In genomic region chr2:166245219-166245618, GRCm38 (mm10) we compare ENCODE assay signal across 25 mouse cellular contexts.
DNase-seq lines count a peak whose midpoint lies in the region; ATAC-seq and TF ChIP-seq lines count a peak whose summit lies in the region.
"Had no signal": no experiment of that assay in that cellular context is flagged by ENCODE, and none has a peak within 500 bp of the region (broad histone marks: within the 10 kb centered on the region; RNA-seq: fewer than 3 reads in every experiment).

No protein-coding gene starts in this region.

- H3K36me3 ChIP-seq in forebrain, embryonic 10.5 days (replicated peaks), result no peaks in the 10 kb centered on the region
- H3K36me3 ChIP-seq in forebrain, embryonic 13.5 days (ENCODE audit: poor library complexity, severe bottlenecking), result no peaks in the 10 kb centered on the region
- H3K36me3 ChIP-seq in kidney, postnatal 0 days (ENCODE audit: insufficient read depth, low read length), result no peaks in the 10 kb centered on the region
- no peaks in the 10 kb centered on the region for H3K36me3 ChIP-seq in kidney, adult 2 months (ENCODE audit: control insufficient read depth, insufficient read depth, low read length)
- peaks cover 5% of the 10 kb centered on the region; the same call in 1 of the 2 replicates for H3K36me3 ChIP-seq in embryonic facial prominence, embryonic 10.5 days (replicated peaks)
- no peaks in the 10 kb centered on the region for H3K36me3 ChIP-seq in limb, embryonic 13.5 days
- H3K36me3 ChIP-seq: embryonic facial prominence, embryonic 15.5 days; heart, embryonic 13.5 days; hindbrain, embryonic 12.5 days; neural tube, embryonic 15.5 days had no signal

- no peak for TF ChIP-seq POLR2A in kidney, adult 2 months (IDR thresholded peaks at IDR 0.05; ENCODE audit: low read depth, low read length)

- WGBS in forebrain, embryonic 10.5 days, result 61% methylated on average over 8 of the region's 8 CpGs
- 71% methylated on average over 8 of the region's 8 CpGs for WGBS in forebrain, embryonic 13.5 days
- WGBS in kidney, postnatal 0 days, result 21% methylated on average over 8 of the region's 8 CpGs
- 54% methylated on average over 8 of the region's 8 CpGs for WGBS in kidney, adult 2 months
- WGBS in embryonic facial prominence, embryonic 10.5 days, result 51% methylated on average over 8 of the region's 8 CpGs
- 26% methylated on average over 8 of the region's 8 CpGs for WGBS in limb, embryonic 13.5 days

- DNase-seq in forebrain, embryonic 10.5 days (ENCODE audit: extremely low spot score, low spot score), result no peak
- peak; percentile 31 for DNase-seq in kidney, postnatal 0 days (ENCODE audit: low spot score)
- no peak for DNase-seq in kidney, adult 2 months
- no peak for DNase-seq in embryonic facial prominence, embryonic 10.5 days (ENCODE audit: low spot score)
- no peak for DNase-seq in right cerebral cortex, postnatal 36 days (ENCODE audit: low spot score in 2 of 2)
- DNase-seq in ovary, postnatal 36 days (ENCODE audit: low spot score), result no peak
- DNase-seq: adrenal gland, postnatal 10 days; cerebellum, adult 18-20 months; cerebellum, postnatal 36 days; embryo, embryonic 11 days; gastrocnemius, postnatal 14 days; heart, adult 18-20 months; heart, postnatal 14 days; kidney, adult 9 months; left cerebral cortex, postnatal 4 days; lung, embryonic 14.5 days; right cerebral cortex, postnatal 14 days; thymus, postnatal 14 days had no signal

- no peak for ATAC-seq in forebrain, embryonic 13.5 days
- ATAC-seq in kidney, postnatal 0 days (replicated peaks; ENCODE audit: low FRiP score, low read depth), result no peak; the same call in 1 of the 2 replicates
- ATAC-seq in limb, embryonic 13.5 days (ENCODE audit: low FRiP score, low read depth), result no peak
- ATAC-seq: forebrain, embryonic 16.5 days had no signal

- H3K9me3 ChIP-seq in forebrain, embryonic 10.5 days, result peaks cover 8% of the 10 kb centered on the region
- 0 out of 2 replicates have a peak, but pooled peaks cover 6% of the 10 kb centered on the region for H3K9me3 ChIP-seq in forebrain, embryonic 13.5 days (replicated peaks)
- H3K9me3 ChIP-seq in kidney, postnatal 0 days (replicated peaks; ENCODE audit: low read length), result no peaks in the 10 kb centered on the region
- peaks cover 7% of the 10 kb centered on the region for H3K9me3 ChIP-seq in embryonic facial prominence, embryonic 10.5 days
- H3K9me3 ChIP-seq in limb, embryonic 13.5 days, result peaks cover 5% of the 10 kb centered on the region; the same call in 1 of the 2 replicates
- H3K9me3 ChIP-seq: embryonic facial prominence, embryonic 15.5 days; heart, embryonic 13.5 days; neural tube, embryonic 15.5 days had no signal

- H3K27me3 ChIP-seq in forebrain, embryonic 10.5 days (ENCODE audit: poor library complexity, severe bottlenecking), result no peaks in the 10 kb centered on the region
- no peaks in the 10 kb centered on the region for H3K27me3 ChIP-seq in forebrain, embryonic 13.5 days
- H3K27me3 ChIP-seq in kidney, postnatal 0 days (ENCODE audit: insufficient read depth, low read length), result no peaks in the 10 kb centered on the region; the same call in 1 of the 2 replicates
- H3K27me3 ChIP-seq in kidney, adult 2 months (replicated peaks; ENCODE audit: control insufficient read depth, insufficient read depth, low read length), result no peaks in the 10 kb centered on the region
- H3K27me3 ChIP-seq in embryonic facial prominence, embryonic 10.5 days (replicated peaks; ENCODE audit: low read depth, poor library complexity, severe bottlenecking), result no peaks in the 10 kb centered on the region
- no peaks in the 10 kb centered on the region for H3K27me3 ChIP-seq in limb, embryonic 13.5 days
- H3K27me3 ChIP-seq: embryonic facial prominence, embryonic 15.5 days had no signal

- H3K4me1 ChIP-seq in forebrain, embryonic 10.5 days, result peaks cover 38% of the 10 kb centered on the region
- peaks cover 8% of the 10 kb centered on the region for H3K4me1 ChIP-seq in forebrain, embryonic 13.5 days
- peaks cover 5% of the 10 kb centered on the region; the same call in 1 of the 2 replicates for H3K4me1 ChIP-seq in kidney, postnatal 0 days (replicated peaks; ENCODE audit: insufficient read depth, low read length)
- H3K4me1 ChIP-seq in kidney, adult 2 months (ENCODE audit: control insufficient read depth, insufficient read depth, low read length), result no peaks in the 10 kb centered on the region
- peaks cover 53% of the 10 kb centered on the region for H3K4me1 ChIP-seq in embryonic facial prominence, embryonic 10.5 days
- H3K4me1 ChIP-seq in limb, embryonic 13.5 days, result peaks cover 29% of the 10 kb centered on the region

- H3K27ac ChIP-seq in forebrain, embryonic 10.5 days, result 0 out of 2 replicates have a peak overlapping the region, but pooled peaks have one; percentile 44
- no peak overlapping the region for H3K27ac ChIP-seq in forebrain, embryonic 13.5 days
- H3K27ac ChIP-seq in kidney, postnatal 0 days, result no peak overlapping the region
- no peak overlapping the region for H3K27ac ChIP-seq in kidney, adult 2 months (ENCODE audit: insufficient read depth, low read depth, low read length)
- H3K27ac ChIP-seq in embryonic facial prominence, embryonic 10.5 days (replicated peaks), result peak overlapping the region; percentile 62
- H3K27ac ChIP-seq in limb, embryonic 13.5 days, result no peak overlapping the region
- H3K27ac ChIP-seq: embryonic facial prominence, embryonic 15.5 days; heart, embryonic 13.5 days; hindbrain, embryonic 12.5 days; neural tube, embryonic 15.5 days had no signal

- no peak overlapping the region for H3K9ac ChIP-seq in forebrain, embryonic 13.5 days
- H3K9ac ChIP-seq in kidney, postnatal 0 days (ENCODE audit: low read depth, low read length), result no peak overlapping the region
- 0 out of 2 replicates have a peak overlapping the region, but pooled peaks have one; percentile 13 for H3K9ac ChIP-seq in limb, embryonic 13.5 days
- H3K9ac ChIP-seq: embryonic facial prominence, embryonic 15.5 days; heart, embryonic 13.5 days; hindbrain, embryonic 12.5 days; lung, embryonic 14.5 days; neural tube, embryonic 15.5 days had no signal

- no peak overlapping the region for H3K4me3 ChIP-seq in forebrain, embryonic 10.5 days
- no peak overlapping the region for H3K4me3 ChIP-seq in forebrain, embryonic 13.5 days
- H3K4me3 ChIP-seq in kidney, postnatal 0 days (replicated peaks; ENCODE audit: low read depth, low read length), result no peak overlapping the region
- H3K4me3 ChIP-seq in kidney, adult 2 months (ENCODE audit: insufficient read depth, low read depth, low read length), result no peak overlapping the region
- H3K4me3 ChIP-seq in embryonic facial prominence, embryonic 10.5 days, result no peak overlapping the region
- no peak overlapping the region for H3K4me3 ChIP-seq in limb, embryonic 13.5 days
- H3K4me3 ChIP-seq: embryonic facial prominence, embryonic 15.5 days; heart, embryonic 13.5 days; hindbrain, embryonic 12.5 days; neural tube, embryonic 15.5 days had no signal

- TF ChIP-seq CTCF in kidney, postnatal 0 days (IDR thresholded peaks at IDR 0.05; ENCODE audit: low read depth), result no peak
- no peak for TF ChIP-seq CTCF in kidney, adult 2 months (conservative IDR thresholded peaks at IDR 0.05; ENCODE audit: insufficient read depth, insufficient read length, low read depth, low read length)

- H3K4me2 ChIP-seq in forebrain, embryonic 13.5 days, result no peak overlapping the region
- H3K4me2 ChIP-seq in kidney, postnatal 0 days (ENCODE audit: low read length), result no peak overlapping the region
- no peak overlapping the region for H3K4me2 ChIP-seq in limb, embryonic 13.5 days (replicated peaks)
- H3K4me2 ChIP-seq: embryonic facial prominence, embryonic 15.5 days; heart, embryonic 13.5 days; hindbrain, embryonic 12.5 days; lung, embryonic 14.5 days; neural tube, embryonic 15.5 days had no signal

Comparison
In these comparisons a context has a peak if more than half of its experiments do, and no peak if none do; other contexts are left out.
1. H3K27ac ChIP-seq: peak in forebrain, embryonic 10.5 days (single experiment) and embryonic facial prominence, embryonic 10.5 days (single experiment); none in forebrain, embryonic 13.5 days (single experiment), kidney, postnatal 0 days (single experiment), kidney, adult 2 months (single experiment) and limb, embryonic 13.5 days (single experiment).